Mouse (Mus musculus): Measurements from ENCODE around the gene Car11.
"Not testable (repeated sequence)": the region's sequence is repeated elsewhere in the genome, so short reads cannot be mapped to it uniquely, and the experiment has no call there.

Car11 gene

GRCm38 (mm10) chr7:45699523-45700141 is at the start of gene Car11:
TSS of gene Car11 (plus strand) at chr7:45699843.
- DNase-seq (ENCODE audit: low read depth, low spot score), result no peak

GRCm38 (mm10) chr7:45650484-45650883 is 49.2 kb upstream of the Car11 start:
- not testable (repeated sequence) for DNase-seq (ENCODE audit: low read depth, low spot score)

GRCm38 (mm10) chr7:45654424-45655047 is 45.1 kb upstream of the Car11 start:
- peak; percentile 57 for DNase-seq (ENCODE audit: low read depth, low spot score)

GRCm38 (mm10) chr7:45660746-45661478 is 38.7 kb upstream of the Car11 start:
- DNase-seq (ENCODE audit: low read depth, low spot score), result no peak

GRCm38 (mm10) chr7:45661702-45662101 is 37.9 kb upstream of the Car11 start:
- not testable (repeated sequence) for DNase-seq (ENCODE audit: low read depth, low spot score)

- no peak for DNase-seq (ENCODE audit: low read depth, low spot score)
Measured at GRCm38 (mm10) chr7:45665303-45666138, 34.1 kb upstream of the Car11 start.

- DNase-seq (ENCODE audit: low read depth, low spot score), result no peak
Measured at GRCm38 (mm10) chr7:45666161-45666560, 33.5 kb upstream of the Car11 start, which contains the start of gene Fut2. TSS of gene Fut2 (minus strand) at chr7:45666394.

- no peak for DNase-seq (ENCODE audit: low read depth, low spot score)
Measured at GRCm38 (mm10) chr7:45667761-45668160, 31.9 kb upstream of the Car11 start.

- DNase-seq (ENCODE audit: low read depth, low spot score), result no peak
Measured at GRCm38 (mm10) chr7:45668921-45669320, 30.7 kb upstream of the Car11 start.

- no peak for DNase-seq (ENCODE audit: low read depth, low spot score)
Measured at GRCm38 (mm10) chr7:45677627-45678295, 21.9 kb upstream of the Car11 start.

GRCm38 (mm10) chr7:45678513-45678912 is 21.1 kb upstream of the Car11 start:
- DNase-seq (ENCODE audit: low read depth, low spot score), result no peak

GRCm38 (mm10) chr7:45679966-45680621 is 19.5 kb upstream of the Car11 start:
- no peak for DNase-seq (ENCODE audit: low read depth, low spot score)

GRCm38 (mm10) chr7:45681046-45681736 is 18.5 kb upstream of the Car11 start:
- DNase-seq (ENCODE audit: low read depth, low spot score), result no peak

- peak; percentile 84 for DNase-seq (ENCODE audit: low read depth, low spot score)
Measured at GRCm38 (mm10) chr7:45682144-45683126, 17.2 kb upstream of the Car11 start.

GRCm38 (mm10) chr7:45683396-45684050 is 16.1 kb upstream of the Car11 start, which contains the start of gene Ntn5:
TSS of gene Ntn5 (plus strand) at chr7:45684022.
- DNase-seq (ENCODE audit: low read depth, low spot score), result no peak

GRCm38 (mm10) chr7:45685811-45686210 is 13.8 kb upstream of the Car11 start:
- DNase-seq (ENCODE audit: low read depth, low spot score), result no peak

GRCm38 (mm10) chr7:45686841-45687240 is 12.8 kb upstream of the Car11 start:
- DNase-seq (ENCODE audit: low read depth, low spot score), result no peak

GRCm38 (mm10) chr7:45689099-45689498 is 10.5 kb upstream of the Car11 start:
- DNase-seq (ENCODE audit: low read depth, low spot score), result no peak
